Mouse (Mus musculus) testis, adult 2 months (tissue): ENCODE measurements at regions not wholly inside any gene's neighbourhood (a gene's known extent, or its start where the extent isn't known, plus 50 kb on each side); places are given as distances from the start of the nearest gene placed in this dataset.

Source experiments
- H3K27ac ChIP-seq: fragments of 200-500 bp; 2 replicates; pipeline ENCODE4 v1.5.1; 2012; ENCODE audit warnings: low read depth, low read length; ENCODE audit not compliant: control insufficient read depth, insufficient read depth
- H3K27me3 ChIP-seq: fragments of 200-500 bp; 2 replicates; pipeline ENCODE4 v1.6.1; 2012; ENCODE audit warnings: mild to moderate bottlenecking, low read length, moderate library complexity; ENCODE audit not compliant: control insufficient read depth, insufficient read depth
- H3K36me3 ChIP-seq: fragments of 200-500 bp; 2 replicates; pipeline ENCODE4 v1.6.1; 2012; ENCODE audit warnings: mild to moderate bottlenecking, low read length; ENCODE audit not compliant: control insufficient read depth, insufficient read depth
- H3K4me1 ChIP-seq: fragments of 200-500 bp; 2 replicates; pipeline ENCODE4 v1.6.1; 2012; ENCODE audit warnings: low read length; ENCODE audit not compliant: control insufficient read depth, insufficient read depth
- H3K4me3 ChIP-seq: fragments of 200-500 bp; 2 replicates; pipeline ENCODE4 v1.5.1; 2012; ENCODE audit warnings: low read depth, mild to moderate bottlenecking, low read length, moderate library complexity, mixed read lengths; ENCODE audit not compliant: control insufficient read depth
- CTCF ChIP-seq: fragments of 200-500 bp; IDR thresholded peaks from 2 replicates; pipeline ENCODE4 v1.5.1; 2012; ENCODE audit warnings: low read depth, mild to moderate bottlenecking, inconsistent platforms, low read length, moderate library complexity; ENCODE audit not compliant: control insufficient read depth, insufficient read depth, insufficient replicate concordance
- POLR2A ChIP-seq: fragments of 200-500 bp; IDR thresholded peaks from 2 replicates; pipeline ENCODE4 v1.6.1; 2012; ENCODE audit warnings: low read depth, mild to moderate bottlenecking, inconsistent platforms, low read length, moderate library complexity; ENCODE audit not compliant: control insufficient read depth

GRCm38 (mm10) chr17:83010845-83011244, 204.2 kb upstream of the Pkdcc start:
- TF ChIP-seq POLR2A, result no peak
- no peak for TF ChIP-seq CTCF
- Histone ChIP-seq H3K36me3 (no peaks in the 10 kb centered on the region), H3K27me3 (no peaks in the 10 kb centered on the region), H3K4me3 (no peak overlapping the region), H3K4me1 (no peaks in the 10 kb centered on the region), H3K27ac (no peak overlapping the region)

- H3K27ac ChIP-seq, result no peak overlapping the region
- H3K4me3 ChIP-seq, result no peak overlapping the region
- H3K4me1 ChIP-seq, result no peaks in the 10 kb centered on the region
- no peaks in the 10 kb centered on the region for H3K36me3 ChIP-seq
- no peaks in the 10 kb centered on the region for H3K27me3 ChIP-seq
- TF ChIP-seq POLR2A, result no peak
- TF ChIP-seq CTCF, result no peak
Measured at GRCm38 (mm10) chr17:83015656-83016055, 199.4 kb upstream of the Pkdcc start.

GRCm38 (mm10) chr17:83016936-83017335, 198.2 kb upstream of the Pkdcc start:
- TF ChIP-seq POLR2A (no peak), CTCF (no peak)
- no peaks in the 10 kb centered on the region for H3K27me3 ChIP-seq

DNA sequence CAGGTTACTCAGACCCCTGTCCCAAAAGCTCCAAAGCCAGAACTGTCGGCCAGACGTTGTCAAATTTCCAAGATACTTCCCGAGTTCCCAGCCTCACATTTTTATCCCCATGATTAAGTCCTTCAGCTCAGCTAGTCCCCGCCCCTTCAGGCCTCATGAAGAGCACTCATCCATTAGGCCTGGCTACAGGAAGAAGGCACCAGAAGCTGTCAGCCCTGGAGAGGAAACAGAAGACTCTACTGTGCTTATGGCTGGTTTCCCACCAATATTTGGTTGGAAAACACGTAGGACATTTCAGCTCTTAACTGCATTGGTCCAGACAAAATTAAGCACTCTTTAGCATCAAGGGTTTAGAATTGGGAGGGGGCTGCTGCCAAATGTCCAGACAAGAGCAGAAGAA, 195.8 kb upstream of the Pkdcc start:
- Histone ChIP-seq H3K27me3 (no peaks in the 10 kb centered on the region), H3K4me1 (peaks cover 6% of the 10 kb centered on the region), H3K36me3 (no peaks in the 10 kb centered on the region), H3K4me3 (no peak overlapping the region), H3K27ac (no peak overlapping the region)
- TF ChIP-seq POLR2A (no peak), CTCF (no peak)

More at GRCm38 (mm10) chr17:83016936-83017335, 198.2 kb upstream of the Pkdcc start:
- Histone ChIP-seq H3K4me3 (no peak overlapping the region), H3K27ac (no peak overlapping the region), H3K4me1 (no peaks in the 10 kb centered on the region), H3K36me3 (no peaks in the 10 kb centered on the region)

DNA sequence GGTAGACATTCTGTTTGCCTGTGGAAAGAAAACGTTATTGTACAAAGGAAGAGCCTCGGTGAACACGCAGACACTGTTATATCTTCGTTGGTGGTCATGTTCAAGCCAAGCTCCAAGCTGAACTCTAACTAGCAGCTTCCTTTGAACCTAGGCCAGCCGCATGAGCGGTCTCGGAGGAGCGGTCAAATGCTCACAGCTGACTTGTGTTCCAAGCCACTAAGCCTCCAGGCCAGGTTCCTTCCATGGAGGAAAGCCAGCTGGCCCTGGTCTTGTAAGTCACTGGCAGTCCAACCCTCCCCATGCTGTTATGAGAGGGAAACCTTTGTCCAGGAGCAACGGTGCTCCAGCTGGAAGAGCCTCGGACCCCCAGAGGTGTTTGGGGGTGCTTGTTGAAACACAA, 194.5 kb upstream of the Pkdcc start:
- no peak for TF ChIP-seq CTCF
- no peak for TF ChIP-seq POLR2A
- H3K4me1 ChIP-seq, result peaks cover 9% of the 10 kb centered on the region
- peak overlapping the region; percentile 11; the same call in 1 of the 2 replicates for H3K4me3 ChIP-seq
- H3K36me3 ChIP-seq, result no peaks in the 10 kb centered on the region
- H3K27ac ChIP-seq, result no peak overlapping the region; the same call in 1 of the 2 replicates
- no peaks in the 10 kb centered on the region for H3K27me3 ChIP-seq

DNA sequence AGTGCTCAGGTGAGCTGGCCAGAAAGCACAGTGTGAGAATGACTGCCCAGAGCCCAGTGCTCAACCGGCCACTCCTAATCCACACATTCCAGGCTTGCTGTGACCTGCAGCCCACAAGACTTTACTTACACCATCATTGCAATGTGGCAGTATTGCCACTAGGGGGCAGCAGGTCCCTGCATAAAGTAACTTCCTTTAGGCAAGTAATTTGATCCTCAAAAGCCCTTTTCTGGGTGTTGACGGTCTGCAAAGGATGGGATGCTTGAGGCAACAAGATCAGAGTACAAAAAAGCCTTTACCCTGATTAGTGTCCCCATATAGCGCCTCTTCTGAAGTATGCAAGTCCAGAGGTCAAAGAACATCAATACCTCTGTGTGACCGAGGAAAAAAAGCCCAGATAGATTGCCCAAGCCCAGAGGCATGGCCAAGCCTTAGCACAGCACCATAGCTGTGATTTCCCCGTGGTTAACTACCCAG, 189.7 kb upstream of the Pkdcc start:
- Histone ChIP-seq H3K4me1 (peaks cover 9% of the 10 kb centered on the region), H3K36me3 (no peaks in the 10 kb centered on the region), H3K4me3 (no peak overlapping the region), H3K27ac (no peak overlapping the region), H3K27me3 (no peaks in the 10 kb centered on the region)
- peak; percentile 83; the same call in 1 of the 2 replicates for TF ChIP-seq CTCF
- no peak for TF ChIP-seq POLR2A

GRCm38 (mm10) chr17:83034914-83035573, 180.0 kb upstream of the Pkdcc start:
- no peaks in the 10 kb centered on the region for H3K4me1 ChIP-seq
- TF ChIP-seq CTCF (no peak), POLR2A (no peak)
- H3K4me3 ChIP-seq, result no peak overlapping the region
- peak overlapping the region; percentile 14; the same call in 1 of the 2 replicates for H3K27ac ChIP-seq
- H3K27me3 ChIP-seq, result no peaks in the 10 kb centered on the region
- no peaks in the 10 kb centered on the region for H3K36me3 ChIP-seq
